26 mouse cellular contexts compared by ENCODE assay signal in genomic region chr6:53232616-53233015, GRCm38 (mm10). TPM values are rescaled to one million over a fixed set of nuclear protein-coding genes. Genes with fewer than 3 reads are reported as not detected.
DNase-seq lines count a peak whose midpoint lies in the region; ATAC-seq and TF ChIP-seq lines count a peak whose summit lies in the region.
"Had no signal": no experiment of that assay in that cellular context is flagged by ENCODE, and none has a peak within 500 bp of the region (broad histone marks: within the 10 kb centered on the region; RNA-seq: fewer than 3 reads in every experiment).

No protein-coding gene starts in this region.

- no peaks in the 10 kb centered on the region for H3K27me3 ChIP-seq in embryonic facial prominence, embryonic 14.5 days (replicated peaks; ENCODE audit: control insufficient read depth, insufficient read depth, low read length)
- no peaks in the 10 kb centered on the region for H3K27me3 ChIP-seq in embryonic facial prominence, embryonic 10.5 days (replicated peaks; ENCODE audit: low read depth, poor library complexity, severe bottlenecking)
- H3K27me3 ChIP-seq in kidney, postnatal 0 days (ENCODE audit: insufficient read depth, low read length): no peaks in the 10 kb centered on the region
- no peaks in the 10 kb centered on the region for H3K27me3 ChIP-seq in kidney, embryonic 15.5 days
- no peaks in the 10 kb centered on the region; the same call in 1 of the 2 replicates for H3K27me3 ChIP-seq in midbrain, postnatal 0 days (ENCODE audit: insufficient read depth, low read length)
- H3K27me3 ChIP-seq: heart, embryonic 13.5 days; hindbrain, embryonic 12.5 days; neural tube, embryonic 13.5 days had no signal

- H3K27ac ChIP-seq in embryonic facial prominence, embryonic 14.5 days (replicated peaks; ENCODE audit: low read depth, low read length): no peak overlapping the region
- H3K27ac ChIP-seq in embryonic facial prominence, embryonic 10.5 days (replicated peaks): no peak overlapping the region
- no peak overlapping the region for H3K27ac ChIP-seq in kidney, postnatal 0 days
- no peak overlapping the region for H3K27ac ChIP-seq in kidney, embryonic 15.5 days
- H3K27ac ChIP-seq in midbrain, postnatal 0 days (ENCODE audit: low read depth, low read length): no peak overlapping the region
- H3K27ac ChIP-seq: heart, adult 2 months; heart, embryonic 13.5 days; hindbrain, embryonic 12.5 days; layer of hippocampus, adult 2 months; macrophage; neural tube, embryonic 13.5 days had no signal

- no peaks in the 10 kb centered on the region for H3K36me3 ChIP-seq in embryonic facial prominence, embryonic 14.5 days (ENCODE audit: control insufficient read depth, insufficient read depth, low read length)
- no peaks in the 10 kb centered on the region for H3K36me3 ChIP-seq in embryonic facial prominence, embryonic 10.5 days (replicated peaks)
- no peaks in the 10 kb centered on the region for H3K36me3 ChIP-seq in kidney, postnatal 0 days (ENCODE audit: insufficient read depth, low read length)
- H3K36me3 ChIP-seq in kidney, embryonic 15.5 days: no peaks in the 10 kb centered on the region
- H3K36me3 ChIP-seq in midbrain, postnatal 0 days (ENCODE audit: insufficient read depth, low read length): no peaks in the 10 kb centered on the region
- H3K36me3 ChIP-seq: heart, embryonic 13.5 days; hindbrain, embryonic 12.5 days; neural tube, embryonic 13.5 days had no signal

- peak; percentile 85; the same call in 1 of the 2 replicates for ATAC-seq in embryonic facial prominence, embryonic 14.5 days (ENCODE audit: low read depth)
- no peak for ATAC-seq in kidney, postnatal 0 days (replicated peaks; ENCODE audit: low FRiP score, low read depth)
- ATAC-seq in kidney, embryonic 15.5 days (replicated peaks; ENCODE audit: low FRiP score): no peak
- ATAC-seq in midbrain, postnatal 0 days (ENCODE audit: low FRiP score): no peak
- ATAC-seq: inflammation-experienced regulatory T-cells, adult 6 months; liver, postnatal 0 days had no signal

- no peaks in the 10 kb centered on the region for H3K9me3 ChIP-seq in embryonic facial prominence, embryonic 14.5 days (ENCODE audit: control insufficient read depth, low read length)
- no peaks in the 10 kb centered on the region for H3K9me3 ChIP-seq in embryonic facial prominence, embryonic 10.5 days
- no peaks in the 10 kb centered on the region for H3K9me3 ChIP-seq in kidney, postnatal 0 days (replicated peaks; ENCODE audit: low read length)
- H3K9me3 ChIP-seq in kidney, embryonic 15.5 days (replicated peaks): no peaks in the 10 kb centered on the region
- H3K9me3 ChIP-seq in midbrain, postnatal 0 days (ENCODE audit: low read length): no peaks in the 10 kb centered on the region
- H3K9me3 ChIP-seq: heart, embryonic 13.5 days; hindbrain, embryonic 12.5 days; neural tube, embryonic 13.5 days had no signal

- H3K4me1 ChIP-seq in embryonic facial prominence, embryonic 14.5 days (ENCODE audit: control insufficient read depth, insufficient read depth, low read length): no peaks in the 10 kb centered on the region
- H3K4me1 ChIP-seq in embryonic facial prominence, embryonic 10.5 days: peaks cover 17% of the 10 kb centered on the region
- H3K4me1 ChIP-seq in kidney, postnatal 0 days (replicated peaks; ENCODE audit: insufficient read depth, low read length): no peaks in the 10 kb centered on the region
- H3K4me1 ChIP-seq in kidney, embryonic 15.5 days: no peaks in the 10 kb centered on the region
- H3K4me1 ChIP-seq in midbrain, postnatal 0 days (ENCODE audit: insufficient read depth, low read length): no peaks in the 10 kb centered on the region
- H3K4me1 ChIP-seq: heart, embryonic 13.5 days had no signal

- peak; percentile 85 for DNase-seq in embryonic facial prominence, embryonic 14.5 days (ENCODE audit: low spot score)
- no peak for DNase-seq in embryonic facial prominence, embryonic 10.5 days (ENCODE audit: low spot score)
- DNase-seq in kidney, postnatal 0 days (ENCODE audit: low spot score): peak; percentile 6
- DNase-seq in brain, adult 2 months (ENCODE audit: low read depth, low spot score): peak; percentile 10
- peak; percentile 15 for DNase-seq in midbrain, postnatal 0 days (ENCODE audit: low spot score)
- no peak for DNase-seq in embryo, embryonic 10 days (ENCODE audit: low spot score)
- DNase-seq: adrenal gland, postnatal 14 days; cerebellum, adult 9-10 months; gastrocnemius, postnatal 25 days; heart, adult 2 months; kidney, adult 8-10 months; kidney, postnatal 25 days; liver, postnatal 0 days; retina, postnatal 1 day; right cerebral cortex, postnatal 25 days; spleen, adult 18-20 months; thymus, postnatal 36 days had no signal

- no peak overlapping the region for H3K4me3 ChIP-seq in embryonic facial prominence, embryonic 14.5 days (ENCODE audit: low read depth, low read length)
- no peak overlapping the region for H3K4me3 ChIP-seq in embryonic facial prominence, embryonic 10.5 days
- H3K4me3 ChIP-seq in kidney, postnatal 0 days (replicated peaks; ENCODE audit: low read depth, low read length): no peak overlapping the region
- no peak overlapping the region for H3K4me3 ChIP-seq in kidney, embryonic 15.5 days (replicated peaks)
- no peak overlapping the region for H3K4me3 ChIP-seq in midbrain, postnatal 0 days (ENCODE audit: low read depth, low read length)
- H3K4me3 ChIP-seq: heart, adult 2 months; heart, embryonic 13.5 days; hindbrain, embryonic 12.5 days; layer of hippocampus, adult 2 months; myocyte; neural tube, embryonic 13.5 days had no signal

- H3K9ac ChIP-seq in embryonic facial prominence, embryonic 14.5 days (ENCODE audit: low read depth, low read length): no peak overlapping the region
- no peak overlapping the region for H3K9ac ChIP-seq in kidney, postnatal 0 days (ENCODE audit: low read depth, low read length)
- H3K9ac ChIP-seq in kidney, embryonic 15.5 days: no peak overlapping the region
- no peak overlapping the region for H3K9ac ChIP-seq in midbrain, postnatal 0 days (replicated peaks; ENCODE audit: low read length, poor library complexity, severe bottlenecking)
- H3K9ac ChIP-seq: heart, embryonic 13.5 days; hindbrain, embryonic 12.5 days; liver, postnatal 0 days; neural tube, embryonic 13.5 days had no signal

- no peak overlapping the region for H3K4me2 ChIP-seq in embryonic facial prominence, embryonic 14.5 days (ENCODE audit: low read depth, low read length)
- no peak overlapping the region for H3K4me2 ChIP-seq in kidney, postnatal 0 days (ENCODE audit: low read length)
- H3K4me2 ChIP-seq in kidney, embryonic 15.5 days: no peak overlapping the region
- H3K4me2 ChIP-seq in midbrain, postnatal 0 days (ENCODE audit: low read depth, low read length, poor library complexity, severe bottlenecking): no peak overlapping the region
- H3K4me2 ChIP-seq: heart, embryonic 13.5 days; hindbrain, embryonic 12.5 days; liver, embryonic 11.5 days; neural tube, embryonic 13.5 days had no signal

- TF ChIP-seq CTCF in kidney, postnatal 0 days (IDR thresholded peaks at IDR 0.05; ENCODE audit: low read depth): no peak
- TF ChIP-seq CTCF in midbrain, postnatal 0 days (IDR thresholded peaks at IDR 0.05): no peak

- WGBS in embryonic facial prominence, embryonic 14.5 days: 37% methylated on average over 5 of the region's 5 CpGs
- 77% methylated on average over 5 of the region's 5 CpGs for WGBS in embryonic facial prominence, embryonic 10.5 days
- WGBS in kidney, postnatal 0 days: 54% methylated on average over 5 of the region's 5 CpGs
- 62% methylated on average over 5 of the region's 5 CpGs for WGBS in kidney, embryonic 15.5 days
- 27% methylated on average over 5 of the region's 5 CpGs for WGBS in midbrain, postnatal 0 days

RNA-seq across cellular contexts. Expression of gene Creb5, which starts 54.5 kb away (rescaled TPM):
- polyA plus RNA-seq in embryonic facial prominence, embryonic 14.5 days (2014; fragmentation: Nextera tagmentation; extraction: Ambion mirVana): 22.8 and 22.9 TPM in 2 replicates
- 10.6 and 13.9 TPM in 2 replicates for polyA plus RNA-seq in embryonic facial prominence, embryonic 10.5 days (2016; fragmentation: Nextera tagmentation; extraction: Ambion mirVana)
- polyA plus RNA-seq in kidney, postnatal 0 days (2015; fragmentation: Nextera tagmentation; extraction: Ambion mirVana): 1.6 and 2.1 TPM in 2 replicates
- polyA plus RNA-seq in kidney, embryonic 15.5 days (2015; fragmentation: Nextera tagmentation; extraction: Ambion mirVana): 3.4 and 5.4 TPM in 2 replicates
- total RNA-seq in midbrain, postnatal 0 days (2014; rRNA removed): 2.3 and 3.2 TPM in 2 replicates
- 1.6 and 1.7 TPM in 2 replicates for polyA plus RNA-seq in midbrain, postnatal 0 days (2015; fragmentation: Nextera tagmentation; extraction: Ambion mirVana)

Comparison
In these comparisons a context has a peak if more than half of its experiments do, and no peak if none do; other contexts are left out.
1. DNase-seq: peak in embryonic facial prominence, embryonic 14.5 days (single experiment), kidney, postnatal 0 days (single experiment), brain, adult 2 months (single experiment) and midbrain, postnatal 0 days (single experiment); none in embryonic facial prominence, embryonic 10.5 days (single experiment) and embryo, embryonic 10 days (single experiment).